Mouse (Mus musculus) megakaryocyte, embryonic 14.5 days (primary cell): ENCODE data around the gene Sf3b5.

Source experiments
- FLI1 ChIP-seq: IDR thresholded peaks from 2 replicates; pipeline ENCODE4 v1.6.1; 2012; ENCODE audit warnings: low read length, inconsistent platforms, mixed read lengths
- GATA1 ChIP-seq: IDR thresholded peaks from 3 replicates; pipeline ENCODE4 v1.6.1; 2012; ENCODE audit warnings: mixed read lengths, low read length, inconsistent platforms, borderline replicate concordance

DNA sequence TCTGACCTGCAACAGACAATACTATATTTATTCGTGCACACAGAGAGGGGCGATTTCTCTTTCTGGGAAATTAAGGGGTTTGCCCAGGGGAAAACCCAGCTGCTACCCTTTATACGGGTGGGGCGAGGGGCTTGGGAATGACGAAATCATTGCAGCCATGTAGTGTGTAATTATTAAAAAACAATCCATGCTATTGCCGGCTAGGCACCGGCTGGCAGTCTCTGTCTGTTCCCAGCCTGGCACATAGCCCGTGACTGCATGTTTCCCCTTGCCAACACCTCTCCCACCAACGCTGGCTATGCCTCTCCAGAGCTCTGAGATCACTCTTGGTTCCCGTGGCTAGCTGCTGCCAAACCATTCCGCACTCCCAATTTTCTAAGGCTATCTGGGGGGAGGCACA is 39.5 kb downstream of the Sf3b5 start:
- no peak for TF ChIP-seq GATA1
- no peak for TF ChIP-seq FLI1
